Mouse (Mus musculus): ENCODE data around the gene Slc46a3. TPM values are rescaled to one million over a fixed set of nuclear protein-coding genes. Genes with fewer than 3 reads are reported as not detected.

Slc46a3 gene
- polyA plus RNA-seq, 1 experiment from 2014 or later, result 3.0 TPM

- peaks cover 22% of the 10 kb centered on the region for H3K4me1 ChIP-seq
- 1% methylated on average over 66 of the region's 68 CpGs for WGBS
- H3K9me3 ChIP-seq (replicated peaks), result no peaks in the 10 kb centered on the region
- peak within 1 kb of the TSS; percentile 74 for H3K27ac ChIP-seq
- peak within 1 kb of the TSS; percentile 91 for H3K9ac ChIP-seq
- ATAC-seq, result peak; percentile 97
- H3K4me2 ChIP-seq, result peak within 1 kb of the TSS; percentile 96
- no peaks in the 10 kb centered on the region for H3K27me3 ChIP-seq
- peak within 1 kb of the TSS; percentile 76 for H3K4me3 ChIP-seq
- H3K36me3 ChIP-seq (ENCODE audit: poor library complexity, severe bottlenecking), result peaks cover 35% of the 10 kb centered on the region
These were observed 34.0 kb downstream of the Slc46a3 start, which contains the start of gene Pomp for GRCm38 (mm10) chr5:147860449-147861261. Gene Pomp, plus strand, starts transcription at chr5:147860461.

- no peaks in the 10 kb centered on the region for H3K9me3 ChIP-seq (replicated peaks)
- WGBS, result under 1% methylated on average over 18 of the region's 18 CpGs
- no peaks in the 10 kb centered on the region for H3K27me3 ChIP-seq
- peak overlapping the region; percentile 74 for H3K27ac ChIP-seq
- peak overlapping the region; percentile 76 for H3K4me3 ChIP-seq
- peaks cover 30% of the 10 kb centered on the region for H3K36me3 ChIP-seq (ENCODE audit: poor library complexity, severe bottlenecking)
- peak overlapping the region; percentile 96 for H3K4me2 ChIP-seq
- ATAC-seq, result no peak; the same call in 1 of the 2 replicates
- peaks cover 22% of the 10 kb centered on the region for H3K4me1 ChIP-seq
- H3K9ac ChIP-seq, result peak overlapping the region; percentile 91
These were observed 34.6 kb downstream of the Slc46a3 start for GRCm38 (mm10) chr5:147860076-147860448.

- H3K4me3 ChIP-seq, result no peak overlapping the region
- WGBS, result 74% methylated on average over 7 of the region's 7 CpGs
- no peaks in the 10 kb centered on the region for H3K9me3 ChIP-seq (replicated peaks)
- H3K36me3 ChIP-seq (ENCODE audit: poor library complexity, severe bottlenecking), result no peaks in the 10 kb centered on the region
- H3K9ac ChIP-seq, result no peak overlapping the region
- H3K27ac ChIP-seq, result no peak overlapping the region
- no peaks in the 10 kb centered on the region for H3K27me3 ChIP-seq
- H3K4me2 ChIP-seq, result no peak overlapping the region
- peaks cover 8% of the 10 kb centered on the region for H3K4me1 ChIP-seq
- ATAC-seq, result no peak
These were observed 44.4 kb downstream of the Slc46a3 start for GRCm38 (mm10) chr5:147850194-147850593.

GRCm38 (mm10) chr5:147848164-147848863 is 46.3 kb downstream of the Slc46a3 start:
- WGBS, result 22% methylated on average over 16 of the region's 16 CpGs
- Histone ChIP-seq H3K27ac (no peak overlapping the region), H3K4me3 (no peak overlapping the region), H3K9ac (no peak overlapping the region), H3K36me3 (ENCODE audit: poor library complexity, severe bottlenecking) (no peaks in the 10 kb centered on the region), H3K27me3 (no peaks in the 10 kb centered on the region), H3K4me2 (peak overlapping the region; percentile 42), H3K4me1 (peaks cover 8% of the 10 kb centered on the region), H3K9me3 (replicated peaks) (no peaks in the 10 kb centered on the region)
- ATAC-seq, result peak; percentile 36

- WGBS, result 45% methylated on average over 5 of the region's 5 CpGs
- no peaks in the 10 kb centered on the region for H3K36me3 ChIP-seq (ENCODE audit: poor library complexity, severe bottlenecking)
- ATAC-seq, result no peak
- peaks cover 8% of the 10 kb centered on the region for H3K4me1 ChIP-seq
- H3K27me3 ChIP-seq, result no peaks in the 10 kb centered on the region
- H3K9me3 ChIP-seq (replicated peaks), result no peaks in the 10 kb centered on the region
- H3K4me3 ChIP-seq, result no peak overlapping the region
- H3K9ac ChIP-seq, result no peak overlapping the region
- H3K4me2 ChIP-seq, result peak overlapping the region; percentile 42; the same call in 1 of the 2 replicates
- no peak overlapping the region for H3K27ac ChIP-seq
These were observed 47.3 kb downstream of the Slc46a3 start for GRCm38 (mm10) chr5:147847361-147847760.

- no peaks in the 10 kb centered on the region for H3K36me3 ChIP-seq (ENCODE audit: poor library complexity, severe bottlenecking)
- no peak for ATAC-seq
- no peak overlapping the region for H3K4me3 ChIP-seq
- no peak overlapping the region for H3K9ac ChIP-seq
- H3K4me2 ChIP-seq, result no peak overlapping the region
- H3K4me1 ChIP-seq, result peaks cover 8% of the 10 kb centered on the region
- H3K27me3 ChIP-seq, result no peaks in the 10 kb centered on the region
- no peak overlapping the region for H3K27ac ChIP-seq
- 82% methylated on average over 3 of the region's 3 CpGs for WGBS
- H3K9me3 ChIP-seq (replicated peaks), result no peaks in the 10 kb centered on the region
These were observed 49.3 kb downstream of the Slc46a3 start for GRCm38 (mm10) chr5:147845319-147845718.

- 59% methylated on average over 7 of the region's 7 CpGs for WGBS
- H3K27ac ChIP-seq, result no peak overlapping the region
- ATAC-seq, result no peak
These were observed 51.3 kb downstream of the Slc46a3 start for GRCm38 (mm10) chr5:147843340-147843739.

GRCm38 (mm10) chr5:147839418-147839817 is 55.2 kb downstream of the Slc46a3 start:
- Histone ChIP-seq H3K36me3 (ENCODE audit: poor library complexity, severe bottlenecking) (no peaks in the 10 kb centered on the region), H3K4me3 (no peak overlapping the region), H3K4me2 (no peak overlapping the region), H3K9me3 (replicated peaks) (no peaks in the 10 kb centered on the region), H3K27me3 (no peaks in the 10 kb centered on the region), H3K9ac (no peak overlapping the region), H3K27ac (no peak overlapping the region), H3K4me1 (peaks cover 4% of the 10 kb centered on the region; the same call in 1 of the 2 replicates)
- no peak for ATAC-seq
- WGBS, result 84% methylated on average over 12 of the region's 12 CpGs

More at GRCm38 (mm10) chr5:147843340-147843739, 51.3 kb downstream of the Slc46a3 start:
- Histone ChIP-seq H3K4me2 (no peak overlapping the region), H3K9ac (no peak overlapping the region), H3K27me3 (no peaks in the 10 kb centered on the region), H3K9me3 (replicated peaks) (no peaks in the 10 kb centered on the region), H3K4me1 (peaks cover 8% of the 10 kb centered on the region), H3K36me3 (ENCODE audit: poor library complexity, severe bottlenecking) (no peaks in the 10 kb centered on the region), H3K4me3 (no peak overlapping the region)

GRCm38 (mm10) chr5:147834841-147835500 is 59.6 kb downstream of the Slc46a3 start:
- Histone ChIP-seq H3K27me3 (no peaks in the 10 kb centered on the region), H3K9ac (no peak overlapping the region), H3K4me1 (peaks cover 4% of the 10 kb centered on the region; the same call in 1 of the 2 replicates), H3K4me3 (no peak overlapping the region), H3K4me2 (no peak overlapping the region; the same call in 1 of the 2 replicates), H3K9me3 (replicated peaks) (no peaks in the 10 kb centered on the region), H3K36me3 (ENCODE audit: poor library complexity, severe bottlenecking) (no peaks in the 10 kb centered on the region), H3K27ac (no peak overlapping the region)
- no peak for ATAC-seq
- WGBS, result 4% methylated on average over 17 of the region's 17 CpGs

- no peak for ATAC-seq
These were observed 61.8 kb downstream of the Slc46a3 start for GRCm38 (mm10) chr5:147832842-147833241.

GRCm38 (mm10) chr5:147828846-147829245 is 65.8 kb downstream of the Slc46a3 start:
- WGBS, result 77% methylated on average over 8 of the region's 8 CpGs
- ATAC-seq, result no peak
- Histone ChIP-seq H3K9me3 (replicated peaks) (no peaks in the 10 kb centered on the region), H3K4me3 (no peak overlapping the region), H3K36me3 (ENCODE audit: poor library complexity, severe bottlenecking) (no peaks in the 10 kb centered on the region), H3K4me1 (no peaks in the 10 kb centered on the region), H3K27ac (no peak overlapping the region), H3K9ac (no peak overlapping the region), H3K27me3 (no peaks in the 10 kb centered on the region), H3K4me2 (no peak overlapping the region)

More at GRCm38 (mm10) chr5:147832842-147833241, 61.8 kb downstream of the Slc46a3 start:
- H3K4me3 ChIP-seq, result no peak overlapping the region
- H3K9ac ChIP-seq, result no peak overlapping the region
- no peaks in the 10 kb centered on the region for H3K27me3 ChIP-seq
- no peak overlapping the region for H3K4me2 ChIP-seq
- no peaks in the 10 kb centered on the region for H3K36me3 ChIP-seq (ENCODE audit: poor library complexity, severe bottlenecking)
- no peaks in the 10 kb centered on the region for H3K9me3 ChIP-seq (replicated peaks)
- H3K27ac ChIP-seq, result no peak overlapping the region
- peaks cover 4% of the 10 kb centered on the region; the same call in 1 of the 2 replicates for H3K4me1 ChIP-seq
- 69% methylated on average over 14 of the region's 14 CpGs for WGBS
